Comparison of ENCODE assay signal across 9 mouse cellular contexts in the genomic region with DNA sequence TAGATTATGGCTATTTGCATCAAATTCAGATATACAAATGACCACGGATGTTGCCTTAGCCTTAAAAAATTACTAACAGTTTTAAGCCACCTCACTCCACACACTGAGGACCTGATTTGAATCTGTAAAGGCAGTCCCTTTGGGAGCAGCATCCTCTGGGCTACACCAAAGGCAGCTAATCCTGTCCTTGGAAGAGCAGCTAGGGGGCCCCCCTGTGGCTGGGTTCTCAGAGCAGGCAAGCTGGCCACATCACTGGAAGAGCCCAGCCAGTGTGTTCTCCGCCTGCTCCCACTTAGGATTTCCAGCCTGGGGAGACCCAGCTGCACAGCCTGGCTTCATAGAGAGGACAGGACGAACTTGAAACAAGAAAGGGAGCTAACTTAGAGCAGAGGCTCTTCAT. TPM values are rescaled to one million over a fixed set of nuclear protein-coding genes. Genes with fewer than 3 reads are reported as not detected.
DNase-seq lines count a peak whose midpoint lies in the region; ATAC-seq and TF ChIP-seq lines count a peak whose summit lies in the region.
"Had no signal": no experiment of that assay in that cellular context is flagged by ENCODE, and none has a peak within 500 bp of the region (broad histone marks: within the 10 kb centered on the region; RNA-seq: fewer than 3 reads in every experiment).

No protein-coding gene starts in this region.

- TF ChIP-seq EP300 in MEL (IDR thresholded peaks at IDR 0.05; ENCODE audit: low read depth in 1 of 2, low read length in 2 of 2): no peak

- H3K4me3 ChIP-seq in intestine, postnatal 0 days (ENCODE audit: low read depth, low read length): no peak overlapping the region
- H3K4me3 ChIP-seq in intestine, embryonic 16.5 days (ENCODE audit: low read length): no peak overlapping the region
- no peak overlapping the region for H3K4me3 ChIP-seq in MEL (ENCODE audit: control insufficient read depth in 1 of 2, insufficient read depth in 1 of 2, low read depth in 2 of 2, low read length in 2 of 2)
- no peak overlapping the region for H3K4me3 ChIP-seq in midbrain, embryonic 12.5 days

- no peak for ATAC-seq in intestine, postnatal 0 days
- no peak for ATAC-seq in intestine, embryonic 16.5 days
- ATAC-seq in midbrain, embryonic 12.5 days (ENCODE audit: low FRiP score, low read depth): no peak; the same call in 1 of the 2 replicates
- ATAC-seq in erythroid progenitor cell, adult 5-6 weeks (replicated peaks; ENCODE audit: low FRiP score, poor library complexity, severe bottlenecking): no peak

- no peak for DNase-seq in MEL (ENCODE audit: low read depth, low spot score)
- peak; percentile 73 to 76 for DNase-seq in cerebellum, adult 18-20 months
- DNase-seq in kidney, postnatal 25 days: peak; percentile 62 to 69
- DNase-seq in testis, postnatal 14 days (ENCODE audit: low spot score): no peak

- H3K9ac ChIP-seq in intestine, postnatal 0 days (ENCODE audit: low read depth, low read length): no peak overlapping the region
- no peak overlapping the region for H3K9ac ChIP-seq in intestine, embryonic 16.5 days (ENCODE audit: low read depth, low read length)
- no peak overlapping the region for H3K9ac ChIP-seq in MEL (ENCODE audit: control insufficient read depth, low read depth, low read length, poor library complexity, severe bottlenecking)
- no peak overlapping the region for H3K9ac ChIP-seq in midbrain, embryonic 12.5 days (replicated peaks)

- WGBS in intestine, postnatal 0 days: 60% methylated on average over 3 of the region's 3 CpGs
- 51% methylated on average over 3 of the region's 3 CpGs for WGBS in intestine, embryonic 16.5 days
- 29% methylated on average over 3 of the region's 3 CpGs for WGBS in midbrain, embryonic 12.5 days

- no peaks in the 10 kb centered on the region for H3K79me2 ChIP-seq in MEL (ENCODE audit: control insufficient read depth, insufficient read depth, low read length, poor library complexity)

- TF ChIP-seq RAD21 in MEL (IDR thresholded peaks at IDR 0.05; ENCODE audit: low read depth, low read length): peak; percentile 15

- no peak for TF ChIP-seq POLR2A in MEL (IDR thresholded peaks at IDR 0.05; ENCODE audit: control insufficient read depth in 1 of 2, insufficient read depth in 1 of 2, low read depth in 1 of 2, low read length in 2 of 2, poor library complexity in 1 of 2)

- no peaks in the 10 kb centered on the region for H3K27me3 ChIP-seq in intestine, postnatal 0 days (replicated peaks; ENCODE audit: control insufficient read depth, insufficient read depth, low read length)
- H3K27me3 ChIP-seq in intestine, embryonic 16.5 days (replicated peaks; ENCODE audit: control insufficient read depth, insufficient read depth, low read length): no peaks in the 10 kb centered on the region
- H3K27me3 ChIP-seq in MEL (ENCODE audit: control insufficient read depth in 1 of 2, insufficient read depth in 2 of 2, low read length in 2 of 2): no peaks in the 10 kb centered on the region
- no peaks in the 10 kb centered on the region for H3K27me3 ChIP-seq in midbrain, embryonic 12.5 days

- TF ChIP-seq CTCF in intestine, postnatal 0 days (IDR thresholded peaks at IDR 0.05; ENCODE audit: low read depth): peak; percentile 59
- peak in 2 of 3 experiments; percentile 42 to 54; a peak in 4 of 6 replicates for TF ChIP-seq CTCF in MEL (IDR thresholded peaks at IDR 0.05 in 2 of 3, conservative IDR thresholded peaks at IDR 0.05 in 1 of 3; ENCODE audit: control insufficient read depth in 1 of 3, insufficient read depth in 1 of 3, low read depth in 2 of 3, low read length in 3 of 3, poor library complexity in 1 of 3, severe bottlenecking in 1 of 3)

- peaks cover 61% of the 10 kb centered on the region for H3K36me3 ChIP-seq in intestine, postnatal 0 days (ENCODE audit: control insufficient read depth, insufficient read depth)
- peaks cover 19% of the 10 kb centered on the region; the same call in 1 of the 2 replicates for H3K36me3 ChIP-seq in intestine, embryonic 16.5 days (ENCODE audit: control insufficient read depth, insufficient read depth, low read length)
- peaks cover 6 to 16% of the 10 kb centered on the region in 2 experiments for H3K36me3 ChIP-seq in MEL (ENCODE audit: control insufficient read depth in 1 of 2, insufficient read depth in 2 of 2, low read length in 2 of 2)
- H3K36me3 ChIP-seq in midbrain, embryonic 12.5 days: peaks cover 74% of the 10 kb centered on the region

- no peak overlapping the region for H3K27ac ChIP-seq in intestine, postnatal 0 days (ENCODE audit: low read depth, low read length)
- H3K27ac ChIP-seq in intestine, embryonic 16.5 days (ENCODE audit: low read length): no peak overlapping the region
- H3K27ac ChIP-seq in MEL (ENCODE audit: control insufficient read depth, low read depth, low read length): no peak overlapping the region
- H3K27ac ChIP-seq in midbrain, embryonic 12.5 days (replicated peaks): peak overlapping the region; percentile 49; the same call in 1 of the 2 replicates

- no peaks in the 10 kb centered on the region for H3K4me1 ChIP-seq in intestine, postnatal 0 days (replicated peaks; ENCODE audit: control insufficient read depth, insufficient read depth, low read length)
- H3K4me1 ChIP-seq in intestine, embryonic 16.5 days (ENCODE audit: control insufficient read depth, insufficient read depth, low read length): 0 out of 2 replicates have a peak, but pooled peaks cover 3% of the 10 kb centered on the region
- H3K4me1 ChIP-seq in MEL (ENCODE audit: control insufficient read depth in 1 of 2, insufficient read depth in 2 of 2, low read length in 2 of 2): no peaks in the 10 kb centered on the region; a peak in 2 of 4 replicates
- peaks cover 15% of the 10 kb centered on the region for H3K4me1 ChIP-seq in midbrain, embryonic 12.5 days

- H3K4me2 ChIP-seq in intestine, postnatal 0 days (replicated peaks; ENCODE audit: low read depth): no peak overlapping the region
- no peak overlapping the region for H3K4me2 ChIP-seq in intestine, embryonic 16.5 days (ENCODE audit: low read depth, low read length)
- H3K4me2 ChIP-seq in midbrain, embryonic 12.5 days (replicated peaks): no peak overlapping the region

- H3K9me3 ChIP-seq in intestine, postnatal 0 days (ENCODE audit: control insufficient read depth): no peaks in the 10 kb centered on the region
- H3K9me3 ChIP-seq in intestine, embryonic 16.5 days (ENCODE audit: control insufficient read depth, low read length): no peaks in the 10 kb centered on the region
- no peaks in the 10 kb centered on the region for H3K9me3 ChIP-seq in MEL (replicated peaks; ENCODE audit: insufficient read depth, low read length)
- H3K9me3 ChIP-seq in midbrain, embryonic 12.5 days: no peaks in the 10 kb centered on the region

RNA-seq across cellular contexts. Expression of a gene that starts 18.3 kb away (rescaled TPM):
- polyA plus RNA-seq in intestine, postnatal 0 days (2015; fragmentation: Nextera tagmentation; extraction: Ambion mirVana): 59.0 and 60.5 TPM in 2 replicates
- 51.5 and 54.7 TPM in 2 replicates for polyA plus RNA-seq in intestine, embryonic 16.5 days (2015; fragmentation: Nextera tagmentation; extraction: Ambion mirVana)
- total RNA-seq in MEL (2012; rRNA removed): 47.7 and 56.0 TPM in 2 replicates
- 10 to 100 TPM in 1 of 2 experiments, not detected in 1; 75.2 TPM for polyA plus RNA-seq in MEL (2012; ENCODE audit: insufficient read depth in 1 of 2, insufficient read length in 2 of 2, low read depth in 1 of 2, low replicate concordance in 2 of 2, missing spikeins in 1 of 2)
- 154 and 167 TPM in 2 replicates for polyA plus RNA-seq in midbrain, embryonic 12.5 days (2016; fragmentation: Nextera tagmentation; extraction: Ambion mirVana)
- 11.7 and 11.9 TPM in 2 replicates for total RNA-seq in erythroid progenitor cell, adult 5-6 weeks (2015; ENCODE audit: low replicate concordance)
- total RNA-seq in erythroid progenitor cell, adult 5-6 weeks (2017; ENCODE audit: low replicate concordance): 14.5 TPM in 1 of 2 replicates, not detected in the other

RNA-seq across cellular contexts. Expression of a gene that starts 29.6 kb away (rescaled TPM):
- 13.8 and 17.8 TPM in 2 replicates for polyA plus RNA-seq in intestine, postnatal 0 days (2015; fragmentation: Nextera tagmentation; extraction: Ambion mirVana)
- polyA plus RNA-seq in intestine, embryonic 16.5 days (2015; fragmentation: Nextera tagmentation; extraction: Ambion mirVana): 27.1 and 29.9 TPM in 2 replicates
- total RNA-seq in MEL (2012; rRNA removed): 24.0 and 29.1 TPM in 2 replicates
- 10 to 100 TPM; 64.9 to 71.7 TPM for polyA plus RNA-seq in MEL (2012; ENCODE audit: insufficient read depth in 1 of 2, insufficient read length in 2 of 2, low read depth in 1 of 2, low replicate concordance in 2 of 2, missing spikeins in 1 of 2)
- 48.4 and 52.6 TPM in 2 replicates for polyA plus RNA-seq in midbrain, embryonic 12.5 days (2016; fragmentation: Nextera tagmentation; extraction: Ambion mirVana)
- total RNA-seq in erythroid progenitor cell, adult 5-6 weeks (2015; ENCODE audit: low replicate concordance): 57.0 and 59.5 TPM in 2 replicates
- 51.1 and 56.1 TPM in 2 replicates for total RNA-seq in erythroid progenitor cell, adult 5-6 weeks (2017; ENCODE audit: low replicate concordance)

RNA-seq across cellular contexts. Expression of a gene that starts 30.5 kb away (rescaled TPM):
- polyA plus RNA-seq in intestine, postnatal 0 days (2015; fragmentation: Nextera tagmentation; extraction: Ambion mirVana): 59.7 and 61.9 TPM in 2 replicates
- polyA plus RNA-seq in intestine, embryonic 16.5 days (2015; fragmentation: Nextera tagmentation; extraction: Ambion mirVana): 12.7 and 16.7 TPM in 2 replicates
- total RNA-seq in MEL (2012; rRNA removed): 140 and 180 TPM in 2 replicates
- polyA plus RNA-seq in MEL (2012; ENCODE audit: insufficient read depth in 1 of 2, insufficient read length in 2 of 2, low read depth in 1 of 2, low replicate concordance in 2 of 2, missing spikeins in 1 of 2): 100 to 1,000 TPM; 110 to 184 TPM
- polyA plus RNA-seq in midbrain, embryonic 12.5 days (2016; fragmentation: Nextera tagmentation; extraction: Ambion mirVana): 71.1 and 77.7 TPM in 2 replicates
- total RNA-seq in erythroid progenitor cell, adult 5-6 weeks (2015; ENCODE audit: low replicate concordance): 113 and 121 TPM in 2 replicates
- total RNA-seq in erythroid progenitor cell, adult 5-6 weeks (2017; ENCODE audit: low replicate concordance): 124 and 147 TPM in 2 replicates

RNA-seq across cellular contexts. Expression of a gene that starts 48.5 kb away (rescaled TPM):
- polyA plus RNA-seq in intestine, postnatal 0 days (2015; fragmentation: Nextera tagmentation; extraction: Ambion mirVana): not detected in 2 replicates
- polyA plus RNA-seq in intestine, embryonic 16.5 days (2015; fragmentation: Nextera tagmentation; extraction: Ambion mirVana): not detected in 2 replicates
- total RNA-seq in MEL (2012; rRNA removed): not detected in 2 replicates
- not detected for polyA plus RNA-seq in MEL (2012; ENCODE audit: insufficient read depth in 1 of 2, insufficient read length in 2 of 2, low read depth in 1 of 2, low replicate concordance in 2 of 2, missing spikeins in 1 of 2)
- not detected in 2 replicates for polyA plus RNA-seq in midbrain, embryonic 12.5 days (2016; fragmentation: Nextera tagmentation; extraction: Ambion mirVana)
- not detected in 2 replicates for total RNA-seq in erythroid progenitor cell, adult 5-6 weeks (2015; ENCODE audit: low replicate concordance)
- total RNA-seq in erythroid progenitor cell, adult 5-6 weeks (2017; ENCODE audit: low replicate concordance): not detected in 2 replicates
- total RNA-seq: layer of hippocampus, adult 8-10 months had no signal

RNA-seq across cellular contexts. Expression of a gene that starts 53.5 kb away (rescaled TPM):
- polyA plus RNA-seq in intestine, postnatal 0 days (2015; fragmentation: Nextera tagmentation; extraction: Ambion mirVana): 0.08 TPM in 1 of 2 replicates, not detected in the other
- polyA plus RNA-seq in intestine, embryonic 16.5 days (2015; fragmentation: Nextera tagmentation; extraction: Ambion mirVana): 0.10 TPM in 2 replicates
- total RNA-seq in MEL (2012; rRNA removed): not detected in 2 replicates
- polyA plus RNA-seq in MEL (2012; ENCODE audit: insufficient read depth in 1 of 2, insufficient read length in 2 of 2, low read depth in 1 of 2, low replicate concordance in 2 of 2, missing spikeins in 1 of 2): not detected
- 0.47 and 0.71 TPM in 2 replicates for polyA plus RNA-seq in midbrain, embryonic 12.5 days (2016; fragmentation: Nextera tagmentation; extraction: Ambion mirVana)
- total RNA-seq in erythroid progenitor cell, adult 5-6 weeks (2015; ENCODE audit: low replicate concordance): not detected in 2 replicates
- not detected in 2 replicates for total RNA-seq in erythroid progenitor cell, adult 5-6 weeks (2017; ENCODE audit: low replicate concordance)

Comparison
In these comparisons a context has a peak if more than half of its experiments do, and no peak if none do; other contexts are left out.
1. DNase-seq: peak in cerebellum, adult 18-20 months (2 of 2) and kidney, postnatal 25 days (2 of 2); none in MEL (single experiment) and testis, postnatal 14 days (single experiment).